Mouse (Mus musculus): ENCODE data around the gene Unc5cl.

GRCm38 (mm10) chr17:48427852-48428530, 26.7 kb upstream of the Unc5cl start:
- TF ChIP-seq NANOG (IDR thresholded peaks at IDR 0.05; ENCODE audit: borderline replicate concordance, low read length) (no peak), CTCF (conservative IDR thresholded peaks at IDR 0.05; ENCODE audit: low read length) (no peak)
